Mouse (Mus musculus): Measurements from ENCODE around the gene Tfap2e.

Gene Tfap2e

DNA sequence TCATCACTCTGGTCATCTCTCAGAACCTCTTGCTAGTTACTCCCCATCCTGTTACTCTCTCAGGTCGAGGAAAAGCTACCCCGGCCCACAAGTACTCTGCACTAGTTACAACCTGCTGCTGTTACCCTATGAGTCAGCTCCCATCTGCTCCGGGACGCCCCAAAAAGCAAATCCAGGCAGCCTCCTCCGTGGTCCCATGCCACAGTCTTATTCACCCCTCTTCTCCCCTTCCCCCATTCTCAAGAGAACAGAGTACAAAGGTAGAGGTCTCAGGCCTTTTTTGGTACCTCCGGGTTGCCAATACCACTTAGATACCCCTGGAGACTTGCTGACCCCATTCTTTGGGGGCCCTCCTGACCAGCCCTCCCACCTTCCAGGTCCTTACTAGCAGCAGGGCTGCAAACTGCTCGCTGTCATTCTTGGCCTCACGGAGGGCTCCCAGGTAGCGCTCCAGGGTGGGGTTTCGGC is 15.6 kb upstream of the Tfap2e start:
- no peak for DNase-seq (ENCODE audit: low spot score)

DNA sequence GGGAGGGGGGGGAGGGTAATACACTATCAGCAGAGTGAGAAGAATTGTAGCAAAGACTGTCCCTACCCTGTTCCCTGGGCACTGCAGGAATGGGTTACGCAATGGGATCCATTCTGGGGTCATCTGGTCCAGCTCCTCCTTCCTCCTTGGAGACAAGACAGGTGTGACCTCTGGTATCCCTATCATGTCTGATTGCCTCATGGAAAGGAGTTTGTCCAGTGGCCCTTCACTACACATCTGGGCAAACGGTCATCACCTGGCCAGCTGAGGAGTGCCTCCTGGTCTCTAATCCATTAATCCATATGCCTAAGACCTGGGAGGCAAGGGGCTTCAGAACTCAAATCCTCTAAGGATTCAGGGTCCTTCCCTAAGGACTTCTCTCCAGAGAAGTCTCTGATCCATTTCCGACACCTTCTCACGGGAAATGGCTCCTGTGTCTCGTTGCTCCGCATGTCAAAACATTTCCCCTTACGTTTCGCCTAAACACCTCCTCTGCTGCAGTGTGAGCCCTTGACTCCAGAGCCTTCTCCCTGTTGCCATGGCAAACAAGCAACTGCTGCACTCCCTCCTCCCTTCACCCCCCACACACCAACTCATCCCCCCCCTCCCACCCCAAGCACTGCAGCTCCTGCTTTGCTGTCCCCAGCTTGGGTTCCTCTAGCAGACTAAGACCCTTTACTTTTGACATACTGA is 15.0 kb upstream of the Tfap2e start:
- DNase-seq (ENCODE audit: low spot score): no peak

DNA sequence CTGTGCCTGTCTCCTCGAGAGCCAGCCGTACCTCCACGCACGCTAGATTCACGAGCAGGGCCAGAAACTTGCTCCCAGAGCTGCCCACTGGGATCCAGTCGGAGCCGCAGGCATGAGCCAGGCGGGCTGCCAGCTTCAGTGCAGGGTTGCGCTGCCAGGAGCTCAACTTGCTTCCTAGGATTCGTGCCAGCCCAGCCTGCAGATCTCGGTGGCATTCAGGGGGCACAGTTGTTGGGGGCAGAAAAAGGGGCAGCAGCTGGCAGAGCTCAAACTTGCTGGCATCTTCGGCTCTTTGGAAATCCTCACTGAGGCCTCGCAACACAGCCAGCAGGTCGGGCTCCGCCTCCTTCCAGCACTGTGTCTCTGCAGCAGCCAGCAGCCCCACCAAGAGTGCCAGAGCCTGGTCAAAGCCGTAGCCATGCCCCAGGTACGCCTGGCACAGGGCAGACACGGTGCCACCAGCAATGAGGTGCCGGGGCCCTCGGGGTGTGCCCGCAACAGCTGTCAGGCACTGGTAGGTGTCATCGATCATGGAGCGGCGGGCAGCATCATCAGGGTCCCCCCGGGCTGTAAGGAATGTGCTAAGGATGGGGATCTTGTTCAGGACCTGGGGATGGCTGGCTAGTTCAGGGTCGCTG is 14.1 kb upstream of the Tfap2e start:
- no peak for DNase-seq (ENCODE audit: low spot score)

DNA sequence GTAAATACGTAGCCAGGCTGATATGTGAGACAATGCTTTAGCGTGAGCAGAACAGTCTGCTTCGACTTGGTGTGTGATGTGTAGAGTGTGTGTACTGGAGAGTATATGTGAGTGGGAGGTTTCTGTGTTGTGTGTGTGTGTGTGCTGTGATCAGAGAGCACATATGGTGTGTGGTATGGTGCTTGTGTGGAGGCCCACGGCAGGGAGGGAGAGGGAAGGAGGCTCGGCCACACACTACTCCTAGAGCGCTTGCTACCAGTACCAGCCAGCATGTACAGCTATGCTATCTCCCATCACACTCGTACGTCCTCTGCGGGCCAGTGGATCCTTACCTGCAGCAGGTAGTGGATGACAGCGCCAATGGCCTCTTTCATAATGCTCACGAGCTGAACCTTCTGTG is 13.5 kb upstream of the Tfap2e start:
- DNase-seq (ENCODE audit: low spot score): no peak

DNA sequence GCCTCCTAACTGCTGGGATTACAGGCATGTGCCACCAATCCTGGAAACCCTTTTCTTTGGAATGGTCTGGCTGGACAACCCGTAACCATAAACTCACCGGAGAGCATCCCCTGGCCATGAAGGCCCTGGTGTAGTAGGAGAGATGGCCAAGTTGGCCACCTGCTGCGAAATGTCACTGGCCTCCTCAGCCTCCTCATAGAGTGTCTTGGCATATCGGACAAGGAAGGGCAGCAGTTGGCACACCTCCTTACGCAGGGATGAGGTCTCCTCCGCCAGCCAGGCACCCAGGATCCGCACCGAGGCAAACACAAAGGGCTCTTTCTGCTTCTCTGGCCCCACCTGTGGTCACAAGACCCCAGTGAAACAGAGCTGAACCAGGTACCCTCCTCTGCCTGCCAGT is 12.3 kb upstream of the Tfap2e start:
- no peak for DNase-seq (ENCODE audit: low spot score)

DNA sequence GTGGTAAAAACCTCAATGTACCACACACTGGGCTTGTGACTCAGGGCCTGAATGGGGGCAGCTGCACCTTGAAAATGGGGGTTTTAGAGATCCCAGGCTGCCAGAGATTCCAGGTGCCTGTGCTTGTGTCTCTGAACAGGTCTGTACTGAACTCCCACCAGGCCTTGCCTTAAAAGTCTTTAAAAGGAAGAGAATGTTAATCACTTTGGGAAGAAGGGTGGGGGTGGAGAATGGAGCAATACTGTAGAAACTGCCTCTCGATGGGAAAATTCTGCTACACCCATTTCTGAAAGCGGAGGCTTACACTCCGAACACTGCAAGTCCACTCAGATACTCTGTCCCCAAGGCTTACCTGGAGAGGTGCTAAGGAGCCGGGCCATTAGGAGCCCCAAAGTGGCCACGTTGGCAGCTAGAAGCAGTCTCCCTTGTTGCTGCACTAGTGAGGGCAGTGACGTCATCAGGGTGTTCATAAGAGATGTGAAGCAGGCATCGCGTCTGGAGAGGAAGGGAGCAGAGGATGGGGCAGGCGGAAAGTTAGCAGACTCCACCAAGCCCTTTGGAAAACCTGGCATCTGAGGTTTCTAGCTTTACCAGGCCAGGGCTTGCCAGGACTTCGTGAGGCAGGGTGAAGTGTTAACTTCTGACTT is 10.3 kb upstream of the Tfap2e start:
- DNase-seq (ENCODE audit: low spot score): no peak

DNA sequence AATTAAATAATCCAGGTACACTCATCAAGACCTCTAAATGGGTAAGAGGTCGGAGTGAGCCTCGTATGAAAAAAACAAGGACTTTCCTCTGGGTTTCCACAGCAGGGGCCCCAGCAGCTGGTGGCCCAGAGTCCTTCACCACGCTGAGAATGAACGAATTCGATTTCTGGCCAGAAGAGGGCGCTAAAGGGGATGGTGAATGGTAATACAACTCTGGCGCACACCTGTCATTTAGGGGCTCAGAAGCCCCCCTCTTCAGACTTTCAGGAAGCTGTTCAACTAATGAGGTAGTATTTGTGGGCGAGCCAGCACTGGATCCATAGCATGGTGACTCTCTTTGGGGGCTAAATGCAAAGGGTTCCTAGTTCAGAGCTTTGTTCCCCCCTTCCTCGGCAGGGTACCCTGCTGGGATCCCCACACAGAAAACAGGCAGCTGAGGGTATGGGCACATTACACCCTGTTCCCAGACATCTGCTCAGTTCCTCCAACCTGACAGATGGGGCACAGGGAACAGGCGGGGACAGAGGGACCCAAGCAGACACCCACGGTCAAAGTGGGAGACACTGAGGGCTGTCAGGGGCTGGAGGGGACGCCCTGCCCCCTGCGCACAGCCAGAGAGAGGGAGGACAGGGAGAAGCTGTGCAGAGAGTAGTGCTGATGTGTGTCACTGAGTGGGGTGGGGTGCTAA is 9.6 kb upstream of the Tfap2e start:
- peak; percentile 69 for DNase-seq (ENCODE audit: low spot score)

DNA sequence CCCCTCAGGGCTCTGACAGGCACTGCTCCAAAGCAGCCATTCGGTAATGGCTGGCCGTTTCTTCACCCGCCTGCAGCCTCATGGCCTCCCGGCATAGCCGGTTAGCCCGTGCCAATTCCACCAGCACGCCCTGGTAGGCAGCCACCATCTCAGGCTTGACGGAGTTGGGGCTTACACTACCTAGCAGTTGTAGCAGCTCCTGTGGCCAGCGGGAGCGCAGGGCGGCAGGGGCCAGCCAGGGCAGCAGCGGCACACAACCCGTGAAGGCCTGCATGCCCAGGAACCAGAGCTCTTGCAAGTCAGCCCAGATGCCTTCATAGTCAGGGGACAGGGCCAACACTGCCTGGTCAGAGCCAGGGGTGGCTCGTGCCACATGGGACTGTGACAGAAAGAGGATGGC is 8.8 kb upstream of the Tfap2e start:
- no peak for DNase-seq (ENCODE audit: low spot score)

DNA sequence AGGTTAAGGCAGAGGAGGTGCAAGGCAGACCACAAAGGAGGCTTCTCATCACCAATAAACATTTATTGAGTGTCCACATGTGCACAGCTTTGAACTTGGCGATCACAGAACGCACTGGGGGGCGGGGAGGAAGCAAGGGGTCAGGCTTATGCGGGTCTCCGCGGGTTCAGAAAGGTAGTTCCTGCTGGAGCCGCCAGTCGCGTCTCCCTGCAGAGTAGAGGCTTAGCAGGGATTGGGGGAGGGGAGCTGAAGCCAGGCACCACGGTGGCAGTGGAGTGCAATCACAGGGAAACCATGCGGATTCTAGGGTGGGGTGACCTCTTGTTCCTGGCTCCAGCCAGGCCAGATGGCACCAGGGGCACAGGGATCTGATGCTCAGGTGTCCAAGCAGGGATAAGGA is 7.7 kb upstream of the Tfap2e start:
- no peak for DNase-seq (ENCODE audit: low spot score)

DNA sequence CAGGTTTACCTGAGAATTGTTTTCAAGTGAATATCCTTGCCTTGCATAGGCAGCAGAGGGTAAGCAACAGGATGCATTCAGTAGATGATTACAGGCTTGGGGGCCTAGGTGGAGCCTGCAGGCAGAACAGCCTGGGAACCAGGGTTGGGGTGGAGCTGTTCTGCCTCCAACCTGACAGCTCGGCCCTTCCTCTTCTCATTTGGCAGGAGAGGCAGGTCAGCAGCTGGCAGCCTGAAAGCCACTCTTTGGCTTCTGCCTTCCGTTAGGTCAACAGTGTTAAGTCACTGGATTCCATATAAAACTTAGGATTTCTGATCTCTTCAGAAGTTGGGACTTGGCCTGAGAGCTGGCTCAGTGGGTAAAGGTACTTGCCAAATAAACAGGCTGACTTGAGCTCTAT is 6.9 kb upstream of the Tfap2e start:
- no peak for DNase-seq (ENCODE audit: low spot score)

DNA sequence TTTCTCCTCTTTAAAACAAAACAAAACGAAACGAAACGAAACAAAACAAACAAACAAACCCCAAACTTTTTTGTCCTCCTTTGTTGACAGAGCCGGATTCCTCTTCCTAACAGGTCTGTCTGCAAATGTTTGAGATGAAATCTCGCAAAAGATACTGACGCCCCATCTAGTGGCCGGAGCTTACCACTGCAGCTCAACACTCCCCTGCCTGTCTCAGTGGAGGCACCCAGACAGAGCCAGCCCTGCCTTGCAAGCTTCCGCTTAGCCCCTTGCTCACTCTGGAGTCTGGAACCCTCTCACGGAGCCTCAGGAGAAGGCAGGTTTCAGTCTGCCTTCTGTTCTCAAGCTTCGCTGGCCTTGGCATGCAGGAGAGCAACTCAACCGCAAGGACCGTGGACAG is 5.4 kb upstream of the Tfap2e start:
- DNase-seq (ENCODE audit: low spot score): peak; percentile 86

DNA sequence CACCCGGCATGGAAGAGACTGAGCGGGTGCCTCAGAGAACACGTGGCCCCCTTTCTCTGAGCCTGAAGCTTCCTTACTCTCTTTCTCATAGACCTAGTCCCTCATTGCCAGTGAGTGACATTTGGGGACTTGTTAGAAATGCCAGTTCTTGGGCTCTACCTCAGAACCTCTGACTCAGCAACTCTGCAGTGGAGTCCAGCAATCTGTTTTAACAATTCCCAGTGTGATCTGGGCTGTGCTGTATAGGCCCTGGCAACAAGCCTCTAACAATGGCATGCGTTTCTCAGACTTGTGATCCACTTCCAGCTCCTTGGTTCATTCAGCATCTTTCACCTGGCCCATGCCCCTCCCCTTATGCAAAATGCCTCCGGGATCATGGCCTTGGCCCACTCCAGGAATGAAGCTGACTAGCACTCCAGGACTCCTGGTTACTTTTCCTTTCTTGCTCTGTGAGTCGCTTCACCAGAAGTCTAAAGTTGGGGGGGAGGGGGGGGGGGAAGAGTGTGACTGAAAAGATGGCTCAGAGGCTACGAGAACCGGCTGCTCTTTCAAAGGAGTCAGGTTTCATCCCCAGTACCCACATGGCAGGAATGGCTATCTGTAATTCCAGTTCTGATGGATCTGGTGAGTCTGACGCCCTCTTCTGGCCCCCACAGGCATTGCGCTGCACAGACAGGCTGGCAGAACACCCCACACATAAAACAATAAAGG is 4.1 kb upstream of the Tfap2e start:
- DNase-seq (ENCODE audit: low spot score): peak; percentile 70

DNA sequence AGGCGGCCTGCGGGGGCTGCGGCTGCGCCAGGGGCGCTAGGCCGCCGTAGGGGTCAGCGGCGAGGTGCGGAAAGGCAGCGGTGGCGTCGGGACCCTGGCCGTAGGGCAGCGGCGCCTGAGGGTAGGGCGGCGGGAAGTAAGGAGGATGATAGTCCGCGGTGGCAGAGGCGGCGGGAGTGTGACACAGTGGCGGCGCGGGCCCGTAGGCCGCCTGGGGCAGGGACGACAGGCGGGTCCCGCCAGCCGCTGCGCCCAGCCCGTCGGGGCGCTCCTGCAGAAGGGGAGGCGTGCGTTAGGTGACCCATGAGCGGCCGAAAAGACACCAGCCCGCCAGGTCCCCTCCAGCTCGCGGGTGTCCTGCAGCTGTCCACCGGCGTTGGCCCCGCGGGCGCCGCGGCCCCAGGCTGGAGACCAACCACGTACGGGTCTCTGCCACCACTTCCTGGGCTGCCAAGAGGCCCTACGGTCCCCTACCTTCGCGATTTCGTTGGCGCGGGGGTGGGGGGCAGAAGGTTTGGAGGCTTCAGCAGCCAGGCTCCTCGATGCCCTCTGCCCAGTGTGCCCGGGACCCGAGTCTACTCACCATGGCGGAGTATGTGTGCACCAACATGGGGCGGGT is 549 bp downstream of the Tfap2e start:
- DNase-seq (ENCODE audit: low spot score): no peak

DNA sequence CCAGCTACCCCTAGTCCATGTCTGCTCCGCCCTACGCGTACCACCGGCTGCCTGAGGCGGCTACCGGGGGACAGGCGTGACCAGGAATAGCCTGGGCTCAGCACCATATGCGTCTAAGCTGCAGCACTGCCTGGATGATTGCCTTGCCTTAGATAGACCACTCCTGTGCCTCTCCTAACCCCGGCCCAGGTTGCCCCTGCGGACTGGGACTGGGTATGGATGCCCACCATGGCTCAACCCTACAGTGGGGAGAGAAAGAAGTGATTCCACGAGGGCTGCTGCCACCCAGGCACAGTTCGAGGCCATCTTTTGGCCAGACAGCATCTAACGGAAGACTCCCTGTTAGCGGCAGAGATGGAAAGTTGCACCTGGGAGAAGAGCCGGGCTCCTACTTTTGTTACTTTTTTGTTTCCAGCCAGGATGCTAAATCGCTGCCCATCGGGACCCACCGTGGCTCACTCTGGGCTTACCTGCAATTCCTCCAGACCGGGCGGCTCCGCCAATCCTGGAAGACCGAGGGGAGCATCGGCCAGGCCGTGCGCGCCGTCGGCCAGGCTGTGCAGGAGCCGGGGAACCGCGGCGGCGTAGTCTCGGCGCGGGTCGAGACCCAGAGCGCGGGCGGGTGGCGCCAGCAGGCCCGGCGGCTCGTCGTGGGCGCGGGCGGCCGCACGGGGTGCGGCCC is 1.2 kb downstream of the Tfap2e start:
- no peak for DNase-seq (ENCODE audit: low spot score)

DNA sequence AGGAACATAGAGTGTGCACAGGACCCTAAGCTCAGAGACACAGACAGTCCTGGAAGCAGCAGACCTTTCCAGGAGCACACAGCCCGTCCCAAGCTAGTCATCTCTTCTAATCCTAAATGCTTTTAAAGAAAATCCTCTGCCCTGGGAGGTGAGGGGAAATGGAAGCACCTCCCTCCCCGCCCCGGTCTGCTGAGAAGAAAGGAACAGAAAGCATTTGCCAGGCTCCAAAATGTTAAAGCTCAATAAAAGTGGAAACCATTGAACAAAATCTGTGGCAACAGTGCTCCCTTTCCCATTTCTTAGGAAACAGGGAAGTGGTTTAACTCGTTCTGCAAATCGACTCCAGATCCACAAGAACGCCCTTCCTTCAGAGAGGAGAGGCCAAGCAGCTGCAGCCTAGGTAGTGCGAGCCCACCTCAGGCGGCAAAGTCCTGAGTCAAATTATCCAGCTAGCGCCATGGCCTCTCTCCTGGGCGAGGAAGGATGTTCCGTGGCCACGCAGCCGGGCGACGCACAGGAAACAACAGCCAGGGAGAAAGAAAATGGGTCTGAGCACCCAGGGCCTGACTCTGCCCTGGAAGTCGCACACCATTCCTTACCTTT is 1.9 kb downstream of the Tfap2e start:
- no peak for DNase-seq (ENCODE audit: low spot score)

DNA sequence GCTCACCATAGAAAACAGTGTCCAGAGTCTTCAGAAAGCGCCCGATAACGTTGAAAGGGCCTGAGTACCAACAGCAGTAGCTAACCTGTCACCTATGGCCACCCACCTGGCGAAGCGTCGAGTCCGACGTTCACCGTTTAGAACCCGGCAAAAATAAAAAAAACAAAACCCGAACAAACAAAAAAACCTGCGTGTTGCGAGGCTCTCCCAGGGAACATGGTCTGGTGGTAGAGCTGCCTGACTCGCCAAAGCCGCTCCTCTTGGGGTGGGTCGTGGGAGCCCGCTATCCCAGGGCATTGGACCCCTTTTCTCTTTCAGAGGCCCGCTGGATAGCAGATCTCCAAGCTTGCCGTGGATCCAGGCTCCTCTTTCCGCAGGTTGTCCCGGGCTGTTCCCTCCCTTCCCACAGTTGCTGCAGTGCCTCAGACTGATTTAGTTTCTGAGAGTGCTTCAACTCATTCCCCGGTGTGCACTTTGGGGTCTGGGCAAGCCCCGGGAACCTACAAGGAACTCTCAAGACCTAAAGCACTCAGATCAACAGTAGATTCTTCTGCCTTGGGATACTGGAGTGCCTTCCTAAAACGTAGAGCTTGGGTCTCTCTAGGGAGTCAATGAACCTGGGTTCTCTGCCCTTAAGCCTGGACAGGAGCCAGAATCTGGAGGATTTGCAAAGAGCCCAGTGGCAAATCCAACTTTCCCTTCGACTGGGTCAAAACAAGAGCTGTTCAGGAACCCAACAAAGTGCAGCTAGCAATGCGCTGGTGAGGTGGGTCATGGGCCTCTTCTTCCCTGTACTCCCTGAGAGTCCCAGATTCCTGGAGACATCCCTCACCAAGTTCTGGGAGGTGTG is 3.3 kb downstream of the Tfap2e start:
- no peak for DNase-seq (ENCODE audit: low spot score)

DNA sequence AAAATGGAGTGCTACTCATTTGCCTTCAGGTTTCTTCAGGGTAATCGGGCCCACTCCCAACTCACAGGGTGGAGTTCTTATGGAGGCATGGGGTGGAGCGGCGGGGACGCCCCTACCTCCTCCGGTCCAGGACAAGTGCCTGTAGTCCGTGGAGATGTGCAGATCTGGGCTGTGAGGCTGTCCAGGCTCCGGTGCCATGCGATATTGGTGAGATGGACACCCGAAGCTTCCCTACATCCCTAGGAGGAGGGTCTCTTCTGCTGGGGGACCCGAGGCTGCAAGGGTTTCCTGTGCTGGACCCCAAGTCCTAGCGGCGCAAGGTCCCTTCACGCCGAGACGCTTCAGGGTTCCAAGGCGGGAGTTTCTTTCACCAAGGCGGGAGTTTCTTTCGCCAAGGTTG is 3.9 kb downstream of the Tfap2e start:
- DNase-seq (ENCODE audit: low spot score): no peak

DNA sequence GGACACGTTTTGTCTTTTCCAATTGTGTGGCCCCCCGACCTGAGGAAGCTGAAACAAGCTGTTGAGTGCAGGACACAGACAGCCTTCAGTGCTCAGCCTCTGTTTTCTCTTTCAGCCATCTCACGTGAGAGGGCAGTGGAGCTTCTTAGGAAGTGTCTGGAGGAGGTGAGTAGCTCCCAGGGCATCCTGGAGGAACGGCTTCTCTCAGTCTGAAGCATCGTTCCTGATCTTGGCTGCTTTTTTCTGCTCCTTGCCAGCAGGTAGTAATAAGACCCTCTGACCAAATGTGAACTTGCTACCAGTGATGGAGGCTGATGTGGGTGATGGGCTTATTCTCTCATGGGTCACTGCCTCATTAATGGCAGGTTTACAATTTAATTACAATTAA is 28.6 kb downstream of the Tfap2e start:
- no peak for DNase-seq (ENCODE audit: low spot score)

DNA sequence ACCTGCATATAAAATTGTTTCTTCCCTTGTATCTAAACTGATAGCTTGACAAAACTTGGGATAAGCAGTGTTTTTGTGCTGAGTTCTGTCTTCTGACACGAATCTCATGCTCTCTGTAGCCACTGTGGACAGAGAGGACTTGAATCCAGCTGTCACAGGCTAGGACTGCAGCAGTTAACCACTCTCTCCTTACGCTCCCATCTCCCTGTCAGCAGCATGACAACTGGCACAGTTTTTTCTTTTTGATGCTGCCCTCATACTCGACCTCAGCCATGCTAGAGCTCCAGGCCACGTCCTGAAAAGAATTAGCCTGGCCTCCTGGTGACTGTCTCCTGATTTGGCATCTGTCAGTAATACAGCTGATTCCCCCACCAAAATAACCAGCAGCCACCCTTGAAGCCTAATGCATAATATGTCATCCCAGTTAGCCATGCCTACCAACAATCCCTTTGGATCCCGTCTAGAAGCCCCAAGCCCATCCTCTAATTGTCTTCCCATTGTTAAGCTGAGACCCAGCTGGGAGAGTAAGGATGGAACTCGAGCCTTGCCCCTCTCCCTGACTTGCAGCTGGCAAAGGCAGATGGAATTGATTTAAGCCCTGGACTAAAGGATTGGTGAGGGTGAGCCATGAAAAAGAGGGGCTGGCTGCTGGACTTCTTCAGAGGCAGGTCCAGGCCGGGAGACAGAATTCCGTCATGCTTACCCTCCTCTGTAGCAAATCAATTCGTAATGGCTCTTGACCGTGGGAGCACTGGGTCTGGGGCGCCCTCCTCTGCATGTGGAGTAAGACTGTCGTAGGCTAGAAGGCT is 29.2 kb downstream of the Tfap2e start:
- peak; percentile 75 for DNase-seq (ENCODE audit: low spot score)

Data from embryo, embryonic 10 days (tissue).